In the genomic region with DNA sequence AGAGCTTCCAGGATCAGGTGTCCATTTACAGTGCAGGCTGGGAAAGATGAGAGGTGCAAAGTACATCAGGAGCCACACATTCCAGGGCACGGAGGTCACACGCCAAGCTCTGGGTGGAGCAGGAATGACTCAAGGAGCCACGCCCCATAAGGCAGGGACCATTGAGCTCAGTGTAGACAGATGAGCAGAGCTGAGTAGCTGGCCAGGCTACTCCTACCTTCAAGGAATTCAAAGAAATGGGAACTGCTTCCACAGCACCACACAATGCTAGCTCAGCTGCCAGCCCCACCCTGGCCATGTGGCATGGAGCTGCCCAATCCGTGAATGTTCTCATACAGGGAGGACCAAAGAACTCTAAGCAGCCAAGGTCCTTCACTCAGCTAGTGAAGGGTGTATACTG, we compare ENCODE assay signal across 21 mouse cellular contexts. TPM values are rescaled to one million over a fixed set of nuclear protein-coding genes. Genes with fewer than 3 reads are reported as not detected.
DNase-seq lines count a peak whose midpoint lies in the region.
"Had no signal": no experiment of that assay in that cellular context is flagged by ENCODE, and none has a peak within 500 bp of the region (broad histone marks: within the 10 kb centered on the region; RNA-seq: fewer than 3 reads in every experiment).

No protein-coding gene starts in this region.

- H3K9me3 ChIP-seq in limb, embryonic 10.5 days (replicated peaks), result no peaks in the 10 kb centered on the region
- H3K9me3 ChIP-seq: neural tube, embryonic 13.5 days had no signal

- DNase-seq in kidney, adult 11 months, result peak; percentile 50
- DNase-seq in kidney, postnatal 14 days, result no peak
- peak; percentile 30 for DNase-seq in urinary bladder, postnatal 25 days (ENCODE audit: low spot score)
- DNase-seq in urinary bladder, postnatal 10 days (ENCODE audit: low spot score), result no peak
- DNase-seq in large intestine, adult 2 months (ENCODE audit: low read depth, low spot score), result peak; percentile 85
- no peak for DNase-seq in limb, embryonic 10.5 days (ENCODE audit: low spot score)
- DNase-seq in adrenal gland, postnatal 10 days, result no peak
- DNase-seq in gastrocnemius, postnatal 36 days, result no peak
- DNase-seq: cerebellum, adult 11 months; heart, postnatal 14 days; retina, postnatal 1 day had no signal

- no peaks in the 10 kb centered on the region for H3K27me3 ChIP-seq in limb, embryonic 10.5 days (ENCODE audit: low read depth, poor library complexity, severe bottlenecking)
- H3K27me3 ChIP-seq: neural tube, embryonic 13.5 days had no signal

- intact Hi-C loops in gastrocnemius, postnatal 36 days (cut with DNase I), result no loop called here

- H3K4me3 ChIP-seq in limb, embryonic 10.5 days, result no peak overlapping the region
- H3K4me3 ChIP-seq: neural tube, embryonic 13.5 days had no signal

- H3K27ac ChIP-seq in limb, embryonic 10.5 days, result no peak overlapping the region
- H3K27ac ChIP-seq: macrophage; neural tube, embryonic 13.5 days had no signal

- WGBS in large intestine, adult 2 months, result 16% methylated on average over 4 of the region's 4 CpGs
- WGBS in limb, embryonic 10.5 days, result 77% methylated on average over 4 of the region's 4 CpGs

- H3K36me3 ChIP-seq in limb, embryonic 10.5 days, result no peaks in the 10 kb centered on the region
- H3K36me3 ChIP-seq: neural tube, embryonic 13.5 days had no signal

- no peaks in the 10 kb centered on the region for H3K4me1 ChIP-seq in limb, embryonic 10.5 days
- H3K4me1 ChIP-seq: neural tube, embryonic 13.5 days had no signal

RNA-seq across cellular contexts. Expression of a gene that starts 37.0 kb away (rescaled TPM):
- 19.7 and 34.3 TPM in 2 replicates for polyA plus RNA-seq in large intestine, adult 2 months (2012; rRNA removed)
- 177 and 179 TPM in 2 replicates for polyA plus RNA-seq in limb, embryonic 10.5 days (2016; fragmentation: Nextera tagmentation; extraction: Ambion mirVana)
- total RNA-seq in adrenal gland, postnatal 10 days (2021), result 100 to 1,000 TPM; 101 to 112 TPM
- total RNA-seq in gastrocnemius, postnatal 36 days (2021), result 10 to 100 TPM; 62.7 to 66.2 TPM

RNA-seq across cellular contexts. Expression of a gene that starts 37.2 kb away (rescaled TPM):
- polyA plus RNA-seq in large intestine, adult 2 months (2012; rRNA removed), result not detected in 2 replicates
- 0.86 TPM in 1 of 2 replicates, not detected in the other for polyA plus RNA-seq in limb, embryonic 10.5 days (2016; fragmentation: Nextera tagmentation; extraction: Ambion mirVana)
- not detected for total RNA-seq in adrenal gland, postnatal 10 days (2021)
- not detected for total RNA-seq in gastrocnemius, postnatal 36 days (2021)
- total RNA-seq: heart, adult 8-10 months; heart, postnatal 14 days; layer of hippocampus, postnatal 10 days; MEL; midbrain, postnatal 0 days had no signal
- polyA plus RNA-seq: cortical plate, adult 2 months; forebrain, embryonic 11.5 days; liver, embryonic 11.5 days; macrophage; midbrain, postnatal 0 days; neural tube, embryonic 13.5 days; spleen, adult 2 months had no signal

Comparison
In these comparisons a context has a peak if more than half of its experiments do, and no peak if none do; other contexts are left out.
1. DNase-seq: peak in kidney, adult 11 months (single experiment), urinary bladder, postnatal 25 days (single experiment) and large intestine, adult 2 months (single experiment); none in kidney, postnatal 14 days (single experiment), urinary bladder, postnatal 10 days (single experiment), limb, embryonic 10.5 days (single experiment), adrenal gland, postnatal 10 days (single experiment) and gastrocnemius, postnatal 36 days (0 of 2).